Mouse (Mus musculus) retina, adult 2 months (tissue): ENCODE results near the gene Fbxo41.

Experiments used
- DNase-seq: peaks from one replicate; pipeline ENCODE4 v3.0.0-alpha.2; 2012; ENCODE audit warnings: low read depth, low spot score

The Fbxo41 gene

GRCm38 (mm10) chr6:85447351-85447750 is 55.4 kb downstream of the Fbxo41 start:
- no peak for DNase-seq

GRCm38 (mm10) chr6:85445286-85445685 is 57.5 kb downstream of the Fbxo41 start:
- no peak for DNase-seq

GRCm38 (mm10) chr6:85444266-85444965 is 58.4 kb downstream of the Fbxo41 start:
- no peak for DNase-seq

- DNase-seq, result no peak
These were observed 59.1 kb downstream of the Fbxo41 start for GRCm38 (mm10) chr6:85443488-85444233.

GRCm38 (mm10) chr6:85441142-85441541 is 61.7 kb downstream of the Fbxo41 start:
- no peak for DNase-seq

GRCm38 (mm10) chr6:85436631-85437030 is 66.2 kb downstream of the Fbxo41 start:
- no peak for DNase-seq

- no peak for DNase-seq
These were observed 66.6 kb downstream of the Fbxo41 start for GRCm38 (mm10) chr6:85436204-85436603.

GRCm38 (mm10) chr6:85433865-85434264 is 68.9 kb downstream of the Fbxo41 start:
- no peak for DNase-seq

- peak; percentile 42 for DNase-seq
These were observed 70.9 kb downstream of the Fbxo41 start, which contains the start of gene Smyd5 for GRCm38 (mm10) chr6:85431842-85432431. Gene Smyd5 (plus strand): TSS chr6:85431989.

- no peak for DNase-seq
These were observed 71.4 kb downstream of the Fbxo41 start for GRCm38 (mm10) chr6:85431274-85431841.

GRCm38 (mm10) chr6:85423836-85424379 is 78.9 kb downstream of the Fbxo41 start, which contains the start of gene Noto:
Gene Noto (plus strand): TSS chr6:85423886.
- no peak for DNase-seq
